Mouse (Mus musculus): ENCODE data around the gene Akr1b10. TPM values are rescaled to one million over a fixed set of nuclear protein-coding genes. Genes with fewer than 3 reads are reported as not detected.
"Not testable (repeated sequence)": the region's sequence is repeated elsewhere in the genome, so short reads cannot be mapped to it uniquely, and the experiment has no call there.

The Akr1b10 gene
- polyA plus RNA-seq, 1 experiment from 2014 or later = 16.9 TPM

DNA sequence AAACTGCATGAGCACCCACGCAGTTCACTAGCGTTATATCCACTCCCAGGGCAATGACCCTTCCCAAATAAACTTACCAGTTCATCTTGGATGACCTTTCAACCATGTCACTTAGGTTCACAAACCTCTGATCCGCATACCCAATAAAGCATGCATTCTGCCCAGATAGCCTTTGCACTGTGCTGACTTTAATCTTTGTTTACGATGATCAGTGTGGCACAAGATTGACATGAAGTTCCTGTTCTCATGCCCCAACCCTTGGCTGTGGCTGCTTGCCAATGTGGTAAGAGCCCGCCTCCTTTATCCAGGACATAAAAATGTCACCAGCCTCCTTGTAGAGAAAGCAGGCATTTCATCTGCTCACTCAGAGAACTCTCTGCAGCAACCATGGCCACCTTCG is 28.0 kb downstream of the Akr1b10 start, which contains the start of gene Akr1b7:
Gene Akr1b7, plus strand, starts transcription at position 312 of the 400 bp plus-strand sequence.
- Histone ChIP-seq H3K9ac (replicated peaks; ENCODE audit: low read length) (no peak within 1 kb of the TSS), H3K27me3 (ENCODE audit: control insufficient read depth, insufficient read depth, low read length) (no peaks in the 10 kb centered on the region), H3K4me1 (ENCODE audit: control insufficient read depth, insufficient read depth, low read length) (no peaks in the 10 kb centered on the region), H3K27ac (replicated peaks; ENCODE audit: low read depth, low read length) (no peak within 1 kb of the TSS), H3K36me3 (replicated peaks; ENCODE audit: control insufficient read depth, insufficient read depth, low read depth, low read length) (no peaks in the 10 kb centered on the region), H3K4me2 (ENCODE audit: low read depth, low read length) (no peak within 1 kb of the TSS), H3K4me3 (ENCODE audit: low read depth, low read length) (no peak within 1 kb of the TSS), H3K9me3 (replicated peaks; ENCODE audit: control insufficient read depth, low read length) (no peaks in the 10 kb centered on the region)
- no peak for ATAC-seq (replicated peaks; ENCODE audit: insufficient number of reproducible peaks, low FRiP score, low TSS enrichment, low read depth)
- WGBS = 83% methylated on average over 6 of the region's 6 CpGs
- no peak for DNase-seq (ENCODE audit: low spot score)

DNA sequence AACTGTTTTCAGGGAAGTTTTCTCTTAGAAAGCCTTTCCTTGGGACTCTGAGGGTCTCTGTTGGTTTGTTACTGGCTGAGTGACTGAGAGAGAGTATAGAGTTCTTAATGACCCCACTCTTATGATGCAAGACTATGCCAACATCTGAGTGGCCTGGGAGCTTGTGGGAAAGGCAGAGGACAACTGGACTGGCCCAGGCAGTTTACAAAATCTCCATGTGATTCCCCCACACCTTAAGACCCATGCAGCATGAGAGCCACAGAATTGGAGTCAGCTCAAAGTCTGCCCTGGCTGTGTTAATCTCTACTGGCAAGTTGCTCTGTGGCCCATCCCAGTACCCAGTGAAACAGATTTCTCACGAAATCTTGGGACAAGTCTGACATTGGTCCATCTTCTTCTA is 28.7 kb downstream of the Akr1b10 start:
- Histone ChIP-seq H3K9me3 (replicated peaks; ENCODE audit: control insufficient read depth, low read length) (no peaks in the 10 kb centered on the region), H3K4me2 (ENCODE audit: low read depth, low read length) (no peak overlapping the region), H3K4me3 (ENCODE audit: low read depth, low read length) (no peak overlapping the region), H3K36me3 (replicated peaks; ENCODE audit: control insufficient read depth, insufficient read depth, low read depth, low read length) (no peaks in the 10 kb centered on the region), H3K9ac (replicated peaks; ENCODE audit: low read length) (no peak overlapping the region), H3K27ac (replicated peaks; ENCODE audit: low read depth, low read length) (no peak overlapping the region), H3K27me3 (ENCODE audit: control insufficient read depth, insufficient read depth, low read length) (no peaks in the 10 kb centered on the region), H3K4me1 (ENCODE audit: control insufficient read depth, insufficient read depth, low read length) (no peaks in the 10 kb centered on the region)
- WGBS = 73% methylated on average over 1 of the region's 1 CpGs
- ATAC-seq (replicated peaks; ENCODE audit: insufficient number of reproducible peaks, low FRiP score, low TSS enrichment, low read depth) (no peak), DNase-seq (ENCODE audit: low spot score) (no peak)

DNA sequence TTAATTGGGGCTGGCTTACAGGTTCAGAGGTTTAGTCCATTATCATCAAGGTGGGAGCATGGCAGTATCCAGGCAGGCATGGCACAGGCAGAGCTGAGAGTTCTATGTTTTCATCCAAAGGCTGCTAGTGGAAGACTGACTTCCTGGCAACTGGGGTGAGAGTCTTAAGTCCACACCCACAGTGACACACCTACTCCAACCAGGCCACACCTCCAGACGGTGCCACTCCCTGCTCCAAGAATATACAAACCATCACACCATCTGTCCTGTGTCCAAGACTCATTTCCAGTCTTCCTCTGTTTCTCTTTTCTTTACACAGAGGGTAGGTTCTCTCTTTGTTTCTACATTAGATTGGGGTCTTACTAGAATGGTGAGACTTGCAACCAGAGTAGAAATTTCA is 29.4 kb downstream of the Akr1b10 start:
- not testable (repeated sequence) for H3K9me3 ChIP-seq (replicated peaks; ENCODE audit: control insufficient read depth, low read length); H3K4me3 ChIP-seq (ENCODE audit: low read depth, low read length); H3K27me3 ChIP-seq (ENCODE audit: control insufficient read depth, insufficient read depth, low read length); DNase-seq (ENCODE audit: low spot score); H3K27ac ChIP-seq (replicated peaks; ENCODE audit: low read depth, low read length); H3K9ac ChIP-seq (replicated peaks; ENCODE audit: low read length); ATAC-seq (replicated peaks; ENCODE audit: insufficient number of reproducible peaks, low FRiP score, low TSS enrichment, low read depth); H3K4me1 ChIP-seq (ENCODE audit: control insufficient read depth, insufficient read depth, low read length); H3K36me3 ChIP-seq (replicated peaks; ENCODE audit: control insufficient read depth, insufficient read depth, low read depth, low read length); H3K4me2 ChIP-seq (ENCODE audit: low read depth, low read length)
- WGBS = 64% methylated on average over 1 of the region's 1 CpGs

DNA sequence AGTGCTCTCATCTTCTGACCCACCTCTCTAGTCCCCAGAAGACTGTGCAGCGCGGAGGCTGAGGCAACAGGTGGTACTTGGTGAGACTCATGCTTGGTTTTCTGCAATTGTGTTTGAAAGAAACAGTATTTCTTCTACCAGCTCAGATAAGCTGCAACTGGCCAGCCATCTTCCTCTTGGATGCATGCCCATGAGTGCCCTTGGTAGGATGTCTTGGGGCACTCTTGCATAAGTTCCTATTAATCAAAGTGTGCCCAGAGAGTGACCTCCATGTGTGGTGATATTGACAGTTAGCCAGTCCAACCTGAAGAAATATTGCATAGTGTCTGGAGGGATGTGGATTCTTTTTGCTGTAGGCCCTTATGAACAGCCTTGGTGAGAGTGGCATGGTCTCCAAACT is 32.5 kb downstream of the Akr1b10 start:
- DNase-seq (ENCODE audit: low spot score) = no peak
- no peak overlapping the region for H3K4me3 ChIP-seq (ENCODE audit: low read depth, low read length)
- H3K9me3 ChIP-seq (replicated peaks; ENCODE audit: control insufficient read depth, low read length) = no peaks in the 10 kb centered on the region
- no peak overlapping the region for H3K9ac ChIP-seq (replicated peaks; ENCODE audit: low read length)
- H3K4me2 ChIP-seq (ENCODE audit: low read depth, low read length) = no peak overlapping the region
- no peak for ATAC-seq (replicated peaks; ENCODE audit: insufficient number of reproducible peaks, low FRiP score, low TSS enrichment, low read depth)
- no peaks in the 10 kb centered on the region for H3K4me1 ChIP-seq (ENCODE audit: control insufficient read depth, insufficient read depth, low read length)
- no peak overlapping the region for H3K27ac ChIP-seq (replicated peaks; ENCODE audit: low read depth, low read length)
- H3K36me3 ChIP-seq (replicated peaks; ENCODE audit: control insufficient read depth, insufficient read depth, low read depth, low read length) = no peaks in the 10 kb centered on the region
- WGBS = 100% methylated on average over 2 of the region's 2 CpGs
- no peaks in the 10 kb centered on the region for H3K27me3 ChIP-seq (ENCODE audit: control insufficient read depth, insufficient read depth, low read length)

DNA sequence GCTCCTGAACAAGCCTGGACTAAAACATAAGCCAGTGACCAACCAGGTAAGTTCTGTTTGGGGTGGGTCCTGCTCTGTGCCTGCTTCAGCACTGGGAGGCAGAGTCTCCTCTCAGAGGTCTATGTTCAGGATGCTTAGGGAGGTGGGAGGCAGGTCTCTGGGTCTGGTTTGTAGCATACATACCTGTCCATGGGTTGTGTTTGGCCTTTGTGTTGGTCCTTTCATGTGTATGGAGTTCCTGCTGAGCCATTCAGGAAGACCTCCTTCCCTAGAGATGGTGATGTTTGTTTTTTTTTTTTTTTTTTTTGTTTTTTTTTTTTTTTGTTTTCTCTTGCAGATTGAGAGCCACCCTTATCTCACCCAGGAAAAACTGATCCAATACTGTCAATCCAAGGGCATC is 35.1 kb downstream of the Akr1b10 start:
- Histone ChIP-seq H3K27ac (replicated peaks; ENCODE audit: low read depth, low read length) (no peak overlapping the region), H3K4me2 (ENCODE audit: low read depth, low read length) (no peak overlapping the region), H3K4me3 (ENCODE audit: low read depth, low read length) (no peak overlapping the region), H3K9ac (replicated peaks; ENCODE audit: low read length) (no peak overlapping the region), H3K36me3 (replicated peaks; ENCODE audit: control insufficient read depth, insufficient read depth, low read depth, low read length) (no peaks in the 10 kb centered on the region), H3K27me3 (ENCODE audit: control insufficient read depth, insufficient read depth, low read length) (no peaks in the 10 kb centered on the region), H3K9me3 (replicated peaks; ENCODE audit: control insufficient read depth, low read length) (no peaks in the 10 kb centered on the region), H3K4me1 (ENCODE audit: control insufficient read depth, insufficient read depth, low read length) (no peaks in the 10 kb centered on the region)
- ATAC-seq (replicated peaks; ENCODE audit: insufficient number of reproducible peaks, low FRiP score, low TSS enrichment, low read depth) = no peak
- no peak for DNase-seq (ENCODE audit: low spot score)

DNA sequence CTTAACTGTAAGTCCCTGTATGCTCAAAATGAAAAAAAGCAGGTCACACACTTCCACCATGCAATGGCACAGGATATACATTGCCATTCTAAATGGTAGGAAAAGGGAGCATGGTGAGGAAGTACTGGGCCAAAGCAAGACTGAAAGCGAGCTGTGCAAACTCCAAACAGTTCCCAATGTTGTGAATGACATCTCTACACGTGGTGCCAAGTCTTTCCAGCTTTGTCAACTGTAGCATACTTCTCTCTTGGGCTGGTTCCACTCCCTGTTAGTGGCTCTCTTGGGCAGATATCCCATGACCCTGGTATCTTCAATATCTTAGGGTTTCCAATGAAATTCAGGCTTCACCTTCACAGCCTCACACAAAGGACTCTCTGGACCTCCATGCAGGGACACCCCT is 55.0 kb downstream of the Akr1b10 start:
- no peaks in the 10 kb centered on the region for H3K27me3 ChIP-seq (ENCODE audit: control insufficient read depth, insufficient read depth, low read length)
- 54% methylated on average over 2 of the region's 2 CpGs for WGBS
- H3K9me3 ChIP-seq (replicated peaks; ENCODE audit: control insufficient read depth, low read length) = no peaks in the 10 kb centered on the region
- no peak overlapping the region for H3K4me3 ChIP-seq (ENCODE audit: low read depth, low read length)
- no peak for ATAC-seq (replicated peaks; ENCODE audit: insufficient number of reproducible peaks, low FRiP score, low TSS enrichment, low read depth)
- H3K4me2 ChIP-seq (ENCODE audit: low read depth, low read length) = no peak overlapping the region
- H3K27ac ChIP-seq (replicated peaks; ENCODE audit: low read depth, low read length) = no peak overlapping the region
- no peak for DNase-seq (ENCODE audit: low spot score)
- H3K4me1 ChIP-seq (ENCODE audit: control insufficient read depth, insufficient read depth, low read length) = no peaks in the 10 kb centered on the region
- no peaks in the 10 kb centered on the region for H3K36me3 ChIP-seq (replicated peaks; ENCODE audit: control insufficient read depth, insufficient read depth, low read depth, low read length)
- no peak overlapping the region for H3K9ac ChIP-seq (replicated peaks; ENCODE audit: low read length)

DNA sequence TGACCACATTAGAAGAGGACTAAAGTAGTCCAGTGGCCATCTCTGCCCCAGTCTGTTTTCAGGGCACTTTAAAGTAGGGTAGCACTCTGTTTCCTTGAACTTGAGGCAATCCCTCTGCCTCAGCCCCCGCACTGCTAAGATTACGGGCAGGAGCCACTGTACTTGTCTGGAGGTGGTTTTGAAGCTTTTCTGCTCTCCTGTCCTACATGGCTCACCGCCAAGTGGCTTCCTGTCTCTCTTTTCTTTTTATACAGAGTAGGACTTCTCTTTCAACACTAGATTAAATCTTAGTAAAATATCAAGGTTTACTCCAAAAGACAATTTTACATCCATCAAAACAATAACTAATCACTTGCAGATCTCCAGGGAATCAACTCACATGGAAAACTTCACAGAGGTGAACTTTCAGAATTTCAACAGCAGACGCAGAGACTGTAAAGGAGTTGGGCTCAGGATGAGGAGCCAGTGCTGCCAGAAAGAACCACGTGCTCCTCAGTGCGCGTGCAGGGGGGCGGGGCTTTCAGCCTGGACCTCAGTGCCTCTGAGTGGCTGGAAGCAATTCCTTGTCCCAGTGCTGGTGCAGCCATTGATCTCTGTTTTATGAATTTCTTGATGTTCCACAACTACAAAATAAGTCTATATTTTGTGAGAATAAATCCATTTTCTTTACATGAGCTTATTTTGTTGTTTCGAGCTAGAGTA is 57.7 kb downstream of the Akr1b10 start:
- Histone ChIP-seq H3K4me2 (ENCODE audit: low read depth, low read length) (no peak overlapping the region), H3K9me3 (replicated peaks; ENCODE audit: control insufficient read depth, low read length) (no peaks in the 10 kb centered on the region), H3K36me3 (replicated peaks; ENCODE audit: control insufficient read depth, insufficient read depth, low read depth, low read length) (no peaks in the 10 kb centered on the region), H3K4me3 (ENCODE audit: low read depth, low read length) (no peak overlapping the region), H3K27me3 (ENCODE audit: control insufficient read depth, insufficient read depth, low read length) (no peaks in the 10 kb centered on the region), H3K4me1 (ENCODE audit: control insufficient read depth, insufficient read depth, low read length) (no peaks in the 10 kb centered on the region), H3K27ac (replicated peaks; ENCODE audit: low read depth, low read length) (no peak overlapping the region), H3K9ac (replicated peaks; ENCODE audit: low read length) (no peak overlapping the region)
- ATAC-seq (replicated peaks; ENCODE audit: insufficient number of reproducible peaks, low FRiP score, low TSS enrichment, low read depth) (no peak), DNase-seq (ENCODE audit: low spot score) (no peak)
- 63% methylated on average over 9 of the region's 9 CpGs for WGBS

DNA sequence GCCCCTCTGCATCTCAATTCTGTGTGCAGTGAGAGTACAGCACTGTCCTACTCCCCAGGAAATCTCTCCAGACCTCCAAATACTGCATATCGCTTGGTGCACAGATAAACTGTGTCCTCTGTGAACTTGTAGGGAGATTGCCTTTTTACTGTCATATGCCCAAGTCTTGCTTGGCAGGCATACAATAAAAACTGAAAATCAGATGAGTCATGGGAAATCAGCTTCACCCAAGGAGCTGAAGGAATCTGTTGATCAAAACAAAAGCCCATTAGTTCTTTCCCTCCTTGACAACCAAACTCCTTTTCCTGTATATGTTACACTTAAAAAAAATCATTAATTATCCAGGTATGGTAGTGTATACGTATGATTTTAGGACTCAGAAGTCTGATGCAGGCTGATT is 59.8 kb downstream of the Akr1b10 start:
- ATAC-seq (replicated peaks; ENCODE audit: insufficient number of reproducible peaks, low FRiP score, low TSS enrichment, low read depth) = no peak
- H3K4me2 ChIP-seq (ENCODE audit: low read depth, low read length) = no peak overlapping the region
- no peaks in the 10 kb centered on the region for H3K4me1 ChIP-seq (ENCODE audit: control insufficient read depth, insufficient read depth, low read length)
- no peaks in the 10 kb centered on the region for H3K36me3 ChIP-seq (replicated peaks; ENCODE audit: control insufficient read depth, insufficient read depth, low read depth, low read length)
- H3K9ac ChIP-seq (replicated peaks; ENCODE audit: low read length) = no peak overlapping the region
- H3K4me3 ChIP-seq (ENCODE audit: low read depth, low read length) = no peak overlapping the region
- H3K9me3 ChIP-seq (replicated peaks; ENCODE audit: control insufficient read depth, low read length) = no peaks in the 10 kb centered on the region
- H3K27me3 ChIP-seq (ENCODE audit: control insufficient read depth, insufficient read depth, low read length) = no peaks in the 10 kb centered on the region
- no peak for DNase-seq (ENCODE audit: low spot score)
- 87% methylated on average over 2 of the region's 2 CpGs for WGBS
- no peak overlapping the region for H3K27ac ChIP-seq (replicated peaks; ENCODE audit: low read depth, low read length)

Measured in embryonic facial prominence, embryonic 11.5 days (tissue).